Mouse (Mus musculus): ENCODE data around the gene Akr1b8. TPM values are rescaled to one million over a fixed set of nuclear protein-coding genes. Genes with fewer than 3 reads are reported as not detected.
"Not testable (repeated sequence)": the region's sequence is repeated elsewhere in the genome, so short reads cannot be mapped to it uniquely, and the experiment has no call there.

The Akr1b8 gene
- polyA plus RNA-seq, 1 experiment from 2014 or later = 19.6 TPM

GRCm38 (mm10) chr6:34400696-34401095 is 46.8 kb downstream of the Akr1b8 start:
- Histone ChIP-seq H3K9ac (ENCODE audit: low read depth, low read length) (no peak overlapping the region), H3K27ac (ENCODE audit: low read depth, low read length) (no peak overlapping the region), H3K36me3 (ENCODE audit: control insufficient read depth, insufficient read depth, low read length) (no peaks in the 10 kb centered on the region), H3K4me1 (ENCODE audit: control insufficient read depth, insufficient read depth, low read length) (no peaks in the 10 kb centered on the region), H3K4me3 (ENCODE audit: low read depth, low read length) (no peak overlapping the region), H3K27me3 (ENCODE audit: control insufficient read depth, insufficient read depth, low read length) (no peaks in the 10 kb centered on the region), H3K4me2 (no peak overlapping the region), H3K9me3 (replicated peaks; ENCODE audit: control insufficient read depth, low read length) (no peaks in the 10 kb centered on the region)
- 68% methylated on average over 2 of the region's 2 CpGs for WGBS (ENCODE audit: insufficient replicate concordance)
- ATAC-seq (replicated peaks; ENCODE audit: insufficient number of reproducible peaks, low FRiP score, low TSS enrichment) = no peak

- Histone ChIP-seq H3K4me1 (ENCODE audit: control insufficient read depth, insufficient read depth, low read length) (no peaks in the 10 kb centered on the region), H3K27ac (ENCODE audit: low read depth, low read length) (no peak overlapping the region), H3K4me2 (no peak overlapping the region), H3K36me3 (ENCODE audit: control insufficient read depth, insufficient read depth, low read length) (no peaks in the 10 kb centered on the region), H3K9me3 (replicated peaks; ENCODE audit: control insufficient read depth, low read length) (no peaks in the 10 kb centered on the region), H3K9ac (ENCODE audit: low read depth, low read length) (no peak overlapping the region), H3K27me3 (ENCODE audit: control insufficient read depth, insufficient read depth, low read length) (no peaks in the 10 kb centered on the region), H3K4me3 (ENCODE audit: low read depth, low read length) (no peak overlapping the region)
- 84% methylated on average over 4 of the region's 4 CpGs for WGBS (ENCODE audit: insufficient replicate concordance)
- ATAC-seq (replicated peaks; ENCODE audit: insufficient number of reproducible peaks, low FRiP score, low TSS enrichment) = no peak
Measured at GRCm38 (mm10) chr6:34406746-34407145, 52.8 kb downstream of the Akr1b8 start.

GRCm38 (mm10) chr6:34407403-34407802 is 53.5 kb downstream of the Akr1b8 start:
- ATAC-seq (replicated peaks; ENCODE audit: insufficient number of reproducible peaks, low FRiP score, low TSS enrichment) = no peak
- no peaks in the 10 kb centered on the region for H3K36me3 ChIP-seq (ENCODE audit: control insufficient read depth, insufficient read depth, low read length)
- H3K27me3 ChIP-seq (ENCODE audit: control insufficient read depth, insufficient read depth, low read length) = no peaks in the 10 kb centered on the region
- no peak overlapping the region for H3K27ac ChIP-seq (ENCODE audit: low read depth, low read length)
- no peaks in the 10 kb centered on the region for H3K4me1 ChIP-seq (ENCODE audit: control insufficient read depth, insufficient read depth, low read length)
- no peak overlapping the region for H3K4me2 ChIP-seq
- 82% methylated on average over 10 of the region's 10 CpGs for WGBS (ENCODE audit: insufficient replicate concordance)
- no peaks in the 10 kb centered on the region for H3K9me3 ChIP-seq (replicated peaks; ENCODE audit: control insufficient read depth, low read length)
- H3K9ac ChIP-seq (ENCODE audit: low read depth, low read length) = no peak overlapping the region
- H3K4me3 ChIP-seq (ENCODE audit: low read depth, low read length) = no peak overlapping the region

GRCm38 (mm10) chr6:34412023-34412422 is 58.1 kb downstream of the Akr1b8 start, which contains the start of gene Akr1b7:
Gene Akr1b7 (plus strand): TSS chr6:34412334.
- H3K4me2 ChIP-seq = no peak within 1 kb of the TSS
- no peaks in the 10 kb centered on the region for H3K9me3 ChIP-seq (replicated peaks; ENCODE audit: control insufficient read depth, low read length)
- ATAC-seq (replicated peaks; ENCODE audit: insufficient number of reproducible peaks, low FRiP score, low TSS enrichment) = no peak
- H3K27me3 ChIP-seq (ENCODE audit: control insufficient read depth, insufficient read depth, low read length) = no peaks in the 10 kb centered on the region
- no peak within 1 kb of the TSS for H3K27ac ChIP-seq (ENCODE audit: low read depth, low read length)
- no peaks in the 10 kb centered on the region for H3K36me3 ChIP-seq (ENCODE audit: control insufficient read depth, insufficient read depth, low read length)
- no peak within 1 kb of the TSS for H3K4me3 ChIP-seq (ENCODE audit: low read depth, low read length)
- H3K9ac ChIP-seq (ENCODE audit: low read depth, low read length) = no peak within 1 kb of the TSS
- no peaks in the 10 kb centered on the region for H3K4me1 ChIP-seq (ENCODE audit: control insufficient read depth, insufficient read depth, low read length)
- WGBS (ENCODE audit: insufficient replicate concordance) = 72% methylated on average over 6 of the region's 6 CpGs

- Histone ChIP-seq H3K9ac (ENCODE audit: low read depth, low read length) (no peak overlapping the region), H3K4me3 (ENCODE audit: low read depth, low read length) (no peak overlapping the region), H3K9me3 (replicated peaks; ENCODE audit: control insufficient read depth, low read length) (no peaks in the 10 kb centered on the region), H3K27me3 (ENCODE audit: control insufficient read depth, insufficient read depth, low read length) (no peaks in the 10 kb centered on the region), H3K36me3 (ENCODE audit: control insufficient read depth, insufficient read depth, low read length) (no peaks in the 10 kb centered on the region), H3K4me1 (ENCODE audit: control insufficient read depth, insufficient read depth, low read length) (no peaks in the 10 kb centered on the region), H3K4me2 (no peak overlapping the region), H3K27ac (ENCODE audit: low read depth, low read length) (no peak overlapping the region)
- no peak for ATAC-seq (replicated peaks; ENCODE audit: insufficient number of reproducible peaks, low FRiP score, low TSS enrichment)
- 50% methylated on average over 1 of the region's 1 CpGs for WGBS (ENCODE audit: insufficient replicate concordance)
Measured at GRCm38 (mm10) chr6:34412688-34413087, 58.8 kb downstream of the Akr1b8 start.

DNA sequence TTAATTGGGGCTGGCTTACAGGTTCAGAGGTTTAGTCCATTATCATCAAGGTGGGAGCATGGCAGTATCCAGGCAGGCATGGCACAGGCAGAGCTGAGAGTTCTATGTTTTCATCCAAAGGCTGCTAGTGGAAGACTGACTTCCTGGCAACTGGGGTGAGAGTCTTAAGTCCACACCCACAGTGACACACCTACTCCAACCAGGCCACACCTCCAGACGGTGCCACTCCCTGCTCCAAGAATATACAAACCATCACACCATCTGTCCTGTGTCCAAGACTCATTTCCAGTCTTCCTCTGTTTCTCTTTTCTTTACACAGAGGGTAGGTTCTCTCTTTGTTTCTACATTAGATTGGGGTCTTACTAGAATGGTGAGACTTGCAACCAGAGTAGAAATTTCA is 59.5 kb downstream of the Akr1b8 start:
- not testable (repeated sequence) for H3K4me3 ChIP-seq (ENCODE audit: low read depth, low read length); ATAC-seq (replicated peaks; ENCODE audit: insufficient number of reproducible peaks, low FRiP score, low TSS enrichment)
- WGBS (ENCODE audit: insufficient replicate concordance) = 38% methylated on average over 1 of the region's 1 CpGs

GRCm38 (mm10) chr6:34416521-34416920 is 62.6 kb downstream of the Akr1b8 start:
- H3K4me2 ChIP-seq = no peak overlapping the region
- WGBS (ENCODE audit: insufficient replicate concordance) = 95% methylated on average over 2 of the region's 2 CpGs
- no peaks in the 10 kb centered on the region for H3K4me1 ChIP-seq (ENCODE audit: control insufficient read depth, insufficient read depth, low read length)
- no peak for ATAC-seq (replicated peaks; ENCODE audit: insufficient number of reproducible peaks, low FRiP score, low TSS enrichment)
- no peak overlapping the region for H3K9ac ChIP-seq (ENCODE audit: low read depth, low read length)
- no peaks in the 10 kb centered on the region for H3K27me3 ChIP-seq (ENCODE audit: control insufficient read depth, insufficient read depth, low read length)
- H3K4me3 ChIP-seq (ENCODE audit: low read depth, low read length) = no peak overlapping the region
- H3K9me3 ChIP-seq (replicated peaks; ENCODE audit: control insufficient read depth, low read length) = no peaks in the 10 kb centered on the region
- no peak overlapping the region for H3K27ac ChIP-seq (ENCODE audit: low read depth, low read length)
- H3K36me3 ChIP-seq (ENCODE audit: control insufficient read depth, insufficient read depth, low read length) = no peaks in the 10 kb centered on the region

More for the DNA sequence above, 59.5 kb downstream of the Akr1b8 start:
- H3K27ac ChIP-seq (ENCODE audit: low read depth, low read length); H3K9ac ChIP-seq (ENCODE audit: low read depth, low read length); H3K9me3 ChIP-seq (replicated peaks; ENCODE audit: control insufficient read depth, low read length); H3K27me3 ChIP-seq (ENCODE audit: control insufficient read depth, insufficient read depth, low read length); H3K4me2 ChIP-seq; H3K4me1 ChIP-seq (ENCODE audit: control insufficient read depth, insufficient read depth, low read length); H3K36me3 ChIP-seq (ENCODE audit: control insufficient read depth, insufficient read depth, low read length): not testable (repeated sequence)

Other genes starting within 250 kb of the Akr1b8 start
- gene Slc35b4, start 177.0 kb upstream of the Akr1b8 start, polyA plus RNA-seq (2014; fragmentation: Nextera tagmentation; extraction: Ambion mirVana) = 44.6 and 50.4 TPM in 2 replicates
- 205 TPM in 2 replicates for gene Akr1b3, start 36.6 kb upstream of the Akr1b8 start, polyA plus RNA-seq (2014; fragmentation: Nextera tagmentation; extraction: Ambion mirVana)
- 63.1 and 67.6 TPM in 2 replicates for gene Akr1b10, start 30.1 kb downstream of the Akr1b8 start, polyA plus RNA-seq (2014; fragmentation: Nextera tagmentation; extraction: Ambion mirVana)
- gene Akr1b7, start 58.2 kb downstream of the Akr1b8 start, polyA plus RNA-seq (2014; fragmentation: Nextera tagmentation; extraction: Ambion mirVana) = 0.44 TPM in 1 of 2 replicates, not detected in the other
- 57.6 and 58.8 TPM in 2 replicates for gene Bpgm, start 122.1 kb downstream of the Akr1b8 start, polyA plus RNA-seq (2014; fragmentation: Nextera tagmentation; extraction: Ambion mirVana)
- gene Cald1, start 244.4 kb downstream of the Akr1b8 start, polyA plus RNA-seq (2014; fragmentation: Nextera tagmentation; extraction: Ambion mirVana) = 144 and 167 TPM in 2 replicates